Mouse (Mus musculus) hindbrain, embryonic 16.5 days (tissue): Measurements from ENCODE around the gene Ppp1r12b. TPM values are rescaled to one million over a fixed set of nuclear protein-coding genes. Genes with fewer than 3 reads are reported as not detected.

Experiments used
- ATAC-seq: fragments of 200-750 bp; cut with Nextera tagmentation; 2 replicates; pipeline ENCODE4 v1.8.0; 2017; ENCODE audit warnings: moderate TSS enrichment, moderate library complexity
- H3K27ac ChIP-seq: fragments of 300-500 bp; sonication (generic); 2 replicates; pipeline ENCODE4 v1.5.1; 2014; ENCODE audit warnings: low read depth, mild to moderate bottlenecking, control low read depth, low read length, moderate library complexity
- H3K27me3 ChIP-seq: fragments of 300-500 bp; sonication (generic); replicated peaks from 2 replicates; pipeline ENCODE4 v1.6.1; 2014; ENCODE audit warnings: low read length; ENCODE audit not compliant: control insufficient read depth, insufficient read depth
- H3K36me3 ChIP-seq: fragments of 300-500 bp; sonication (generic); 2 replicates; pipeline ENCODE4 v1.6.1; 2014; ENCODE audit warnings: mild to moderate bottlenecking, low read length, moderate library complexity, mixed read lengths; ENCODE audit not compliant: control insufficient read depth, insufficient read depth
- H3K4me1 ChIP-seq: fragments of 300-500 bp; sonication (generic); 2 replicates; pipeline ENCODE4 v1.6.1; 2014; ENCODE audit warnings: low read depth, low read length; ENCODE audit not compliant: control insufficient read depth, insufficient read depth
- H3K4me2 ChIP-seq: fragments of 300-500 bp; sonication (generic); 2 replicates; pipeline ENCODE4 v1.6.1; 2014; ENCODE audit warnings: mild to moderate bottlenecking, low read length, control low read depth, moderate library complexity
- H3K4me3 ChIP-seq: fragments of 300-500 bp; sonication (generic); 2 replicates; pipeline ENCODE4 v1.5.1; 2014; ENCODE audit warnings: mild to moderate bottlenecking, low read length, control low read depth, moderate library complexity
- H3K9ac ChIP-seq: fragments of 300-500 bp; sonication (generic); 2 replicates; pipeline ENCODE4 v1.6.1; 2014; ENCODE audit warnings: low read depth, mild to moderate bottlenecking, control low read depth, low read length, moderate library complexity
- H3K9me3 ChIP-seq: fragments of 300-500 bp; sonication (generic); 2 replicates; pipeline ENCODE4 v1.6.1; 2014; ENCODE audit warnings: mild to moderate bottlenecking, low read length, moderate library complexity; ENCODE audit not compliant: control insufficient read depth
- WGBS: fragments of 180-500 bp; shearing (Covaris S2); extraction: QIAGEN DNeasy Blood & Tissue Kit; methylation state at CpG from one replicate; pipeline ENCODE4 v1.1.7; 2014; 5-methylcytosine and 5-hydroxymethylcytosine counted together
- polyA plus RNA-seq: library from polyadenylated mRNA; unstranded; fragments of >200 nt; fragmentation: Nextera tagmentation; extraction: Ambion mirVana; gene quantifications from 2 replicates; pipeline ENCODE4 v1.2.1, GENCODE M21; 2015

Gene Ppp1r12b
- polyA plus RNA-seq, 1 experiment from 2014 or later = 13.4 TPM

DNA sequence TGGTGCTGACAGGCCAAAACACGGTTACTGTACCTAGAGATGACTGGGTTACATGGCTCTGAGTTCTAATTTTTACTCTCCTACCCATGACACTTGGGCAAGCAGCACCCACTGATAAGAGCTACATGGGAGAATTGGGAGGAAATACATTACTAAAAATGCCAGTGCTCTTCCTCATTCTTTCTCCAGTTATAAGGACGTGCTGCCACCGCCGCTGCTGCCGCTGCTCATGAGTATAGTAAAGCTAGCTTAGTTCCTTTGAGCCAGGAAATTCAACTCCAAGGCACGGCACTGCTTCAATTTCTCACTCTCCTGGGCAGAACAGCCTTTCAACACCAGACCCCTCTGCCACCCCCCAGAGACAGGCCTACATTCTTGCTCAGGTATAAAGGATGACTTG is 171.3 kb downstream of the Ppp1r12b start:
- H3K4me1 ChIP-seq = no peaks in the 10 kb centered on the region
- H3K27ac ChIP-seq = no peak overlapping the region
- H3K36me3 ChIP-seq = no peaks in the 10 kb centered on the region
- no peak for ATAC-seq
- H3K4me3 ChIP-seq = no peak overlapping the region
- 83% methylated on average over 6 of the region's 6 CpGs for WGBS
- no peak overlapping the region for H3K9ac ChIP-seq
- H3K27me3 ChIP-seq = no peaks in the 10 kb centered on the region
- no peaks in the 10 kb centered on the region for H3K9me3 ChIP-seq
- no peak overlapping the region for H3K4me2 ChIP-seq

DNA sequence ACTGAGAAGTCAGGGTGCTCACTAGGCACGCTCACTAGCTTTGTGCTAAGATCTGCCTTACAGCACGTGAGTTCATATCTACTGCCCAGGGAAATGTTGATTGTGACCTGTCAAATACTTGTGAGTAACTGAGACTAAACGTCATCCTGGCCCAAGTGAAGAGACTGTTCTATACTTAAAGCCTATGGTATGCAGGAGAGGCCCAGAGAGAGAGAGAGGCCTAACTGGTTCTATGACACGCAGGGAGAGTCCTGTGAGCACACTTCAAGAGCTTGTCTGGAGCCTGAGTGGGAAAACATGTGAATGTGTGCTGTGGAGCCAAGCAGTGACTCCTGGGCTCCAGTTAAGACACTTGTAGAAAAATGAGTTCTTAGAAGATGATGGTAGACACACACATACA is 171.8 kb downstream of the Ppp1r12b start:
- H3K9me3 ChIP-seq = no peaks in the 10 kb centered on the region
- no peak overlapping the region for H3K9ac ChIP-seq
- 90% methylated on average over 4 of the region's 4 CpGs for WGBS
- H3K4me2 ChIP-seq = no peak overlapping the region
- ATAC-seq = no peak
- H3K4me1 ChIP-seq = no peaks in the 10 kb centered on the region
- H3K4me3 ChIP-seq = no peak overlapping the region
- no peak overlapping the region for H3K27ac ChIP-seq
- H3K27me3 ChIP-seq = no peaks in the 10 kb centered on the region
- no peaks in the 10 kb centered on the region for H3K36me3 ChIP-seq

DNA sequence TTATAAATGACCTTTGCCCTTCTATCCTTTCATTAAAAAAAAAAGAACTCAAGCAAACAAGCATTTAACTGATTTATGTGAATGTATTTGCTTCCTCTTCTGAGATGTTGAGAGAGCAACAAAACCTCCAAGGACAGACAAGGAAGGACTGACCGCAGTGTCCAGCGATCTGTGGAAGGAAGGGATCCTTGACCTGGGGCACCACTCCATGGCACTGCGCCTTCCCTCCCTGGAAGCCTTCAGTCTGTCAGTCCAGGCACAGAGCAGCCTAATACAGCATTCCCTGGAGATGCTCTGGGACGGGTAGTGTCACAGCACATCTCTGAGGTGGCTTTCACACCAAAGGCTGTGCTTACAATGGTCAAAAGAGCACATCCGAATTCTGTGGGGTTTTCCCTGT is 172.9 kb downstream of the Ppp1r12b start:
- Histone ChIP-seq H3K9me3 (no peaks in the 10 kb centered on the region), H3K4me2 (no peak overlapping the region), H3K4me3 (no peak overlapping the region), H3K4me1 (no peaks in the 10 kb centered on the region), H3K36me3 (no peaks in the 10 kb centered on the region), H3K27me3 (no peaks in the 10 kb centered on the region), H3K27ac (no peak overlapping the region), H3K9ac (no peak overlapping the region)
- WGBS = 82% methylated on average over 5 of the region's 5 CpGs
- ATAC-seq = no peak

DNA sequence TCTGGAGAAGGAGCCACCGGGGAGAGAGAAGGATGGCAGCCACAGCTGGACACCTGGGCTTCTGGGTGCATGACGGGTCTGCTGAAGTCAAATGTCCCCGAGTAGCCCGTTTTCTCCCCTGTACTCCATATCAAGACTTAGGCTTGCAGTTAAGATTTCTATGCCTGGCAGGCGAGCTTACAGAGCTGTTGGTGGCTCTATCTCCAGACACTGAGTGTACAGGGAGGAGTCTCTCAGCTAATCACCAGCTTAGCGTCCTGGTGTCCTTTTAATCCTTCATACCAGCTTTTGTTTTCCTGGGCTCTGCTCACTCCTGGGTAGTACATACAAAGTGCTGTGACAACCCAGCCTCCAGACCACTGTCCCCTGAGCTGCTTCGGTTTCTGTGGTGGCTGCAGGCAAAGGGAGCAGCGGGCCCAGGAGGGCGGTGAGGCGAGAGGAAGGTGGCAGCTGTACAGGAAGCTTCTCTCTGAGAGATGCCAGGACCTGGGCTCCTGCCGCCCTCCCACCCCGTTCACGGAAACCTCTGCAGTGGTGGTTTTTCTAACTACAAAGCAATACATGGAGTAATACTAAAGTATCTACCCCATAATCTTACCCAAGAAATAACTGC is 177.7 kb downstream of the Ppp1r12b start:
- H3K4me2 ChIP-seq = no peak overlapping the region
- H3K4me1 ChIP-seq = no peaks in the 10 kb centered on the region
- peaks cover 2% of the 10 kb centered on the region; the same call in 1 of the 2 replicates for H3K36me3 ChIP-seq
- no peaks in the 10 kb centered on the region for H3K27me3 ChIP-seq
- no peak overlapping the region for H3K4me3 ChIP-seq
- WGBS = 72% methylated on average over 13 of the region's 13 CpGs
- H3K9ac ChIP-seq = no peak overlapping the region
- no peaks in the 10 kb centered on the region for H3K9me3 ChIP-seq
- no peak for ATAC-seq
- no peak overlapping the region for H3K27ac ChIP-seq

DNA sequence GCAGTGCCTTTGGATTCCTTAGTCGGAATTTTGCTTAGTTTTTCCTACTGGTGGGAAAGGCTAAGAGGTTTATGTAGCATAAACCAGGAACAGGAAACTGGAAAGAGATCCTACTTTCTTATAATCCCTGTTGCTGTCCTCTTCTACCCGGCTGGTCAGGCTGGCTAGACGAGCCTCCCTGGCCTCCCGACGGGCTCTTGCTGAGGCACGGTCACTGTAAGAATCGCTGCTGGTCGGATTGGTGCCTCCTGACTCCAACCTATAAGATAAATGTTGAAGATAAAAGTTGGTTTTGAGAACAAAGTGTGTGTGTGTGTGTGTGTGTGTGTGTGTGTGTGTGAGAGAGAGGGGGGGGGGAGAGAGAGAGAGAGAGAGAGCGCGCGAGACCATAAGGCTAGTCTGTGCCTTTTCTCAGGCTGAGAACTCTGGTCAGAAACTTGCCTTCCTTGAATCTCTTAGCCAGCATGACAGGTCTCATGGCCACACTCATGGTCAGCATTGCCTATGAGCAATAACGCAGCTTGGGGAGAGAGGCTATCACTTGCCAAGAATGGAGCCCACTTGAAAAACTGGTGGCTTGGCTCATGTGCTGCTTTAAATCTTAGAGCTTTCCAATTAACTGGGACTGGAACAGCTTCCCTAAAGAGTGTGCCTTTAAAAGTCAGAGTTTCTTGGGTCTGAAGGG is 178.4 kb downstream of the Ppp1r12b start:
- Histone ChIP-seq H3K4me2 (no peak overlapping the region), H3K36me3 (peaks cover 2% of the 10 kb centered on the region; the same call in 1 of the 2 replicates), H3K9ac (no peak overlapping the region), H3K27me3 (no peaks in the 10 kb centered on the region), H3K4me1 (no peaks in the 10 kb centered on the region), H3K9me3 (no peaks in the 10 kb centered on the region), H3K27ac (no peak overlapping the region), H3K4me3 (no peak overlapping the region)
- ATAC-seq = no peak
- WGBS = 91% methylated on average over 12 of the region's 12 CpGs

DNA sequence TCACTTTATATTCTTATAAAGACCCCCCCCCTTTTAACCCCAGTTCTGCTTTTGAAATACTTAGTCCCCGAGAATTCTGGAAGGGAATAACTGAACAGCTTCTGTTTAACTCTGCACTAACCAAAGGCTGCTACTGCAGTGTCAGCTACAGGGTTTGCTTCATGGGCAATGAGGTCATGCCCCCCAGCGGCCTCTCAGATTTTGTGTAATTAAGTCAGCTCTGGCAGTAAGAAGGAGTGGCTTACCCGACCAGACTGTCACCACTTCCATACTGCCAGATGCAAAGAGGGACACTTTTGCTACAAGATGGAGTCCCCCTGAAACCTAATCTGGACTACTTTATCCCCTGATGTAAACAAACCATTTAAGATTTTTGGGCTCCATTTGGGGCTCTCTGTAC is 180.1 kb downstream of the Ppp1r12b start:
- Histone ChIP-seq H3K36me3 (peaks cover 2% of the 10 kb centered on the region; the same call in 1 of the 2 replicates), H3K9ac (no peak overlapping the region), H3K27me3 (no peaks in the 10 kb centered on the region), H3K4me2 (no peak overlapping the region), H3K4me1 (no peaks in the 10 kb centered on the region), H3K9me3 (no peaks in the 10 kb centered on the region), H3K4me3 (no peak overlapping the region), H3K27ac (no peak overlapping the region)
- ATAC-seq = no peak
- 52% methylated on average over 3 of the region's 3 CpGs for WGBS

DNA sequence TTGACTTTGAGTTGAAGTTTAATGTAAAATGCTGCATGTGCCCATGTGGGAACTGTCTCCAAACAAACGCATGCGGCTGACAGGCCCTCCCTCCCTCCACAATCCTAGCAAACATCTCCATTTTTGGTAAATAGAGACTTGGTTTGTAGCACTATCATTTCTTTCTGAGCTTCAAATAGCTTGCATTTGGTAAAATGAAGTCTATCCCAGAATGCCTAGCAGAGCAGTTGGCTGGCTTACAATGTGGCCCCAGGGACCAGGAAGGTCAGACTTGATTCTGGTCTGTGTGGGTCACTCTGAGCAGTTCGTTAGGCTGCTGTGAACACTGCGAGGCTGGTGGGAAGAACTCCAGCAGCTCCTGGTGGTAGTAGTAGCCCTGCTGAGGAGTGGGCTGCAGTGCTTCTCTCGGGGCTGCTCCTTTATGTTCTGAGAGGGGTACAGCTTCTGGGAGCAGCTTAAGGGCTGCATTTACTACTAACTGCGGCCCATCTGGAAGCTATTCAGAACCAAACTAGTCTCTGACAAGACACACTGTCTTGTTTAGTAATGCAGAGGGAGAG is 180.9 kb downstream of the Ppp1r12b start:
- no peaks in the 10 kb centered on the region for H3K4me1 ChIP-seq
- ATAC-seq = no peak
- no peak overlapping the region for H3K27ac ChIP-seq
- WGBS = 65% methylated on average over 6 of the region's 6 CpGs
- no peaks in the 10 kb centered on the region for H3K9me3 ChIP-seq
- H3K4me3 ChIP-seq = no peak overlapping the region
- H3K36me3 ChIP-seq = peaks cover 2% of the 10 kb centered on the region; the same call in 1 of the 2 replicates
- H3K4me2 ChIP-seq = no peak overlapping the region
- no peak overlapping the region for H3K9ac ChIP-seq
- H3K27me3 ChIP-seq = no peaks in the 10 kb centered on the region

DNA sequence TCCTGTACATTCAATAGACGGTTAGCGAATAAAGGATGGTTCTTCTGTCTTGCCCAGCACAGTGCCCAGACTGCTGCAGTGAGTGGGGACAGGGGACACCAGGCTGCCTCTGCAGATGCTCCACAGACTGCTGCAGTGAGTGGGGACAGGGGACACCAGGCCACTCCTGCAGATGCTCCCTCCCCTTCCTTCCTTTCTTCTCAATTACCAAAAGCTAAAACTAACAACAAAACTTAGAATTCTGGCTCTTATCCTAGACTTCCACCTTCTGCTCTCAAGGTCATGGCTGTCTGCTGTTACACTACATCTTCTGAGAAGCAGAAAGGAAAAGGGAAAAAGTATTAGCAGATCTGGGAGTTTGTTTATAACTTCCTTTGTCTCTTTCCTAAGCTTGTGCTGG is 181.5 kb downstream of the Ppp1r12b start:
- WGBS = 45% methylated on average over 2 of the region's 2 CpGs
- Histone ChIP-seq H3K4me3 (no peak overlapping the region), H3K27ac (no peak overlapping the region), H3K4me1 (no peaks in the 10 kb centered on the region), H3K9me3 (no peaks in the 10 kb centered on the region), H3K36me3 (peaks cover 2% of the 10 kb centered on the region; the same call in 1 of the 2 replicates), H3K9ac (no peak overlapping the region), H3K4me2 (no peak overlapping the region), H3K27me3 (no peaks in the 10 kb centered on the region)
- no peak for ATAC-seq

DNA sequence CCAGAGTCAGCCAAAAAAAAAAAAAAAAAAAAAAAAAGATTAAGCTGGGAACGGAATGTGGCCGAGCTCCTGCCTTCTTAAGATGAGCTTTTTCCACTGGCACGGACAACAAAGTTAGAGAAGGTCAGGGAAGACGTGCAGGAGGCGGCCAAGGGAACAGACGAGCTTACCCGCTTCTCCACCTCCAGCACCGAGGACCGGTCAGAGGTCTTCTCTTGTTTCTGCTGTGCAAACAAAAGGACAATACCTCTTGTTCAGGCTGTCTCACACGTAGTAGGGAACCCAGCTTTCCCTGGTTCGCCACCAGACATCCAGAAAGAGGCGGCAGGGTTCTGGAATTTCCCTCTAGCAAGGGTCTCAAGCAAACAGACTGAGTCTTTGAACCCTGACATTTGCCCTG is 182.5 kb downstream of the Ppp1r12b start:
- ATAC-seq = no peak
- no peak overlapping the region for H3K4me3 ChIP-seq
- no peak overlapping the region for H3K27ac ChIP-seq
- H3K27me3 ChIP-seq = no peaks in the 10 kb centered on the region
- no peaks in the 10 kb centered on the region for H3K4me1 ChIP-seq
- H3K36me3 ChIP-seq = peaks cover 5% of the 10 kb centered on the region; the same call in 1 of the 2 replicates
- WGBS = 47% methylated on average over 12 of the region's 12 CpGs
- no peaks in the 10 kb centered on the region for H3K9me3 ChIP-seq
- H3K9ac ChIP-seq = no peak overlapping the region
- H3K4me2 ChIP-seq = no peak overlapping the region
